Comparison of ENCODE assay signal across 8 mouse cellular contexts in genomic region chr8:85035165-85035727, GRCm38 (mm10). TPM values are rescaled to one million over a fixed set of nuclear protein-coding genes. Genes with fewer than 3 reads are reported as not detected.
DNase-seq lines count a peak whose midpoint lies in the region; ATAC-seq and TF ChIP-seq lines count a peak whose summit lies in the region.

No protein-coding gene starts in this region.

- peaks cover 13% of the 10 kb centered on the region for H3K4me1 ChIP-seq in lung, adult 2 months (ENCODE audit: control insufficient read depth, insufficient read depth, low read length)
- peaks cover 19% of the 10 kb centered on the region for H3K4me1 ChIP-seq in embryonic facial prominence, embryonic 12.5 days
- H3K4me1 ChIP-seq in intestine, postnatal 0 days (replicated peaks; ENCODE audit: control insufficient read depth, insufficient read depth, low read length) = peaks cover 5% of the 10 kb centered on the region; the same call in 1 of the 2 replicates
- peaks cover 29% of the 10 kb centered on the region for H3K4me1 ChIP-seq in neural tube, embryonic 13.5 days (replicated peaks)

- peak overlapping the region; percentile 52 for H3K4me3 ChIP-seq in lung, adult 2 months (replicated peaks; ENCODE audit: extremely low read depth, low read depth, low read length)
- peak overlapping the region; percentile 87 for H3K4me3 ChIP-seq in embryonic facial prominence, embryonic 12.5 days
- peak overlapping the region; percentile 88 for H3K4me3 ChIP-seq in intestine, postnatal 0 days (ENCODE audit: low read depth, low read length)
- H3K4me3 ChIP-seq in neural tube, embryonic 13.5 days = peak overlapping the region; percentile 76

- DNase-seq in lung, adult 2 months = no peak
- DNase-seq in lung, postnatal 36 days = no peak
- no peak for DNase-seq in adrenal gland, adult 18-20 months (ENCODE audit: low spot score in 2 of 2)
- no peak for DNase-seq in left cerebral cortex, postnatal 4 days
- no peak for DNase-seq in kidney, adult 18-20 months

- H3K4me2 ChIP-seq in embryonic facial prominence, embryonic 12.5 days (replicated peaks) = peak overlapping the region; percentile 78
- peak overlapping the region; percentile 94 for H3K4me2 ChIP-seq in intestine, postnatal 0 days (replicated peaks; ENCODE audit: low read depth)
- H3K4me2 ChIP-seq in neural tube, embryonic 13.5 days = peak overlapping the region; percentile 99

- ATAC-seq in embryonic facial prominence, embryonic 12.5 days (ENCODE audit: insufficient number of reproducible peaks, insufficient read depth, low FRiP score, low TSS enrichment) = no peak
- ATAC-seq in intestine, postnatal 0 days = no peak
- ATAC-seq in neural tube, embryonic 13.5 days (ENCODE audit: low read depth) = no peak

- H3K9me3 ChIP-seq in embryonic facial prominence, embryonic 12.5 days = no peaks in the 10 kb centered on the region
- no peaks in the 10 kb centered on the region for H3K9me3 ChIP-seq in intestine, postnatal 0 days (ENCODE audit: control insufficient read depth)
- H3K9me3 ChIP-seq in neural tube, embryonic 13.5 days = no peaks in the 10 kb centered on the region

- H3K27me3 ChIP-seq in embryonic facial prominence, embryonic 12.5 days = no peaks in the 10 kb centered on the region
- no peaks in the 10 kb centered on the region for H3K27me3 ChIP-seq in intestine, postnatal 0 days (replicated peaks; ENCODE audit: control insufficient read depth, insufficient read depth, low read length)
- no peaks in the 10 kb centered on the region for H3K27me3 ChIP-seq in neural tube, embryonic 13.5 days

- H3K36me3 ChIP-seq in embryonic facial prominence, embryonic 12.5 days = peaks cover 37% of the 10 kb centered on the region
- H3K36me3 ChIP-seq in intestine, postnatal 0 days (ENCODE audit: control insufficient read depth, insufficient read depth) = peaks cover 14% of the 10 kb centered on the region
- peaks cover 27% of the 10 kb centered on the region for H3K36me3 ChIP-seq in neural tube, embryonic 13.5 days

- no peak for TF ChIP-seq POLR2A in lung, adult 2 months (IDR thresholded peaks at IDR 0.05; ENCODE audit: borderline replicate concordance, extremely low read depth, low read depth, low read length)

- intact Hi-C loops in left cerebral cortex, postnatal 4 days (cut with DNase I) = no loop called here

- H3K9ac ChIP-seq in embryonic facial prominence, embryonic 12.5 days = peak overlapping the region; percentile 72
- H3K9ac ChIP-seq in intestine, postnatal 0 days (ENCODE audit: low read depth, low read length) = peak overlapping the region; percentile 89
- peak overlapping the region; percentile 77 for H3K9ac ChIP-seq in neural tube, embryonic 13.5 days

- H3K27ac ChIP-seq in embryonic facial prominence, embryonic 12.5 days = peak overlapping the region; percentile 100
- peak overlapping the region; percentile 96 for H3K27ac ChIP-seq in intestine, postnatal 0 days (ENCODE audit: low read depth, low read length)
- H3K27ac ChIP-seq in neural tube, embryonic 13.5 days (replicated peaks) = no peak overlapping the region

- TF ChIP-seq CTCF in lung, adult 2 months (IDR thresholded peaks at IDR 0.05; ENCODE audit: insufficient read depth, low read length) = no peak
- no peak for TF ChIP-seq CTCF in intestine, postnatal 0 days (IDR thresholded peaks at IDR 0.05; ENCODE audit: low read depth)

- 3% methylated on average over 12 of the region's 12 CpGs for WGBS in lung, adult 2 months
- 7% methylated on average over 12 of the region's 12 CpGs for WGBS in embryonic facial prominence, embryonic 12.5 days
- WGBS in intestine, postnatal 0 days = 2% methylated on average over 12 of the region's 12 CpGs
- 7% methylated on average over 12 of the region's 12 CpGs for WGBS in neural tube, embryonic 13.5 days

RNA-seq across cellular contexts. Expression of gene Tnpo2, which starts 1.5 kb away (rescaled TPM):
- 49.1 and 68.3 TPM in 2 replicates for polyA plus RNA-seq in lung, adult 2 months (2012; rRNA removed)
- polyA plus RNA-seq in embryonic facial prominence, embryonic 12.5 days (2016; fragmentation: Nextera tagmentation; extraction: Ambion mirVana) = 31.7 and 33.3 TPM in 2 replicates
- polyA plus RNA-seq in intestine, postnatal 0 days (2015; fragmentation: Nextera tagmentation; extraction: Ambion mirVana) = 9.8 and 10.9 TPM in 2 replicates
- polyA plus RNA-seq in neural tube, embryonic 13.5 days (2015; fragmentation: Nextera tagmentation; extraction: Ambion mirVana) = 49.0 and 52.7 TPM in 2 replicates
- 10 to 100 TPM; 67.8 to 80.4 TPM for total RNA-seq in adrenal gland, adult 18-20 months (2021)
- total RNA-seq in left cerebral cortex, postnatal 4 days (2021) = 100 to 1,000 TPM; 163 to 179 TPM

RNA-seq across cellular contexts. Expression of gene Trir, which starts 8.6 kb away (rescaled TPM):
- polyA plus RNA-seq in lung, adult 2 months (2012; rRNA removed) = 96.9 and 99.1 TPM in 2 replicates
- polyA plus RNA-seq in embryonic facial prominence, embryonic 12.5 days (2016; fragmentation: Nextera tagmentation; extraction: Ambion mirVana) = 160 and 176 TPM in 2 replicates
- polyA plus RNA-seq in intestine, postnatal 0 days (2015; fragmentation: Nextera tagmentation; extraction: Ambion mirVana) = 121 and 122 TPM in 2 replicates
- 147 and 170 TPM in 2 replicates for polyA plus RNA-seq in neural tube, embryonic 13.5 days (2015; fragmentation: Nextera tagmentation; extraction: Ambion mirVana)
- 100 to 1,000 TPM; 162 to 192 TPM for total RNA-seq in adrenal gland, adult 18-20 months (2021)
- total RNA-seq in left cerebral cortex, postnatal 4 days (2021) = 100 to 1,000 TPM; 158 to 163 TPM

RNA-seq across cellular contexts. Expression of gene Asna1, which starts 10.2 kb away (rescaled TPM):
- polyA plus RNA-seq in lung, adult 2 months (2012; rRNA removed) = 87.2 and 128 TPM in 2 replicates
- polyA plus RNA-seq in embryonic facial prominence, embryonic 12.5 days (2016; fragmentation: Nextera tagmentation; extraction: Ambion mirVana) = 125 and 132 TPM in 2 replicates
- polyA plus RNA-seq in intestine, postnatal 0 days (2015; fragmentation: Nextera tagmentation; extraction: Ambion mirVana) = 98.4 and 105 TPM in 2 replicates
- 148 and 151 TPM in 2 replicates for polyA plus RNA-seq in neural tube, embryonic 13.5 days (2015; fragmentation: Nextera tagmentation; extraction: Ambion mirVana)
- total RNA-seq in adrenal gland, adult 18-20 months (2021) = 100 to 1,000 TPM in 1 of 2 experiments, 10 to 100 TPM in 1; 89.2 to 100 TPM
- 100 to 1,000 TPM; 106 to 107 TPM for total RNA-seq in left cerebral cortex, postnatal 4 days (2021)

RNA-seq across cellular contexts. Expression of gene Best2, which starts 20.9 kb away (rescaled TPM):
- polyA plus RNA-seq in lung, adult 2 months (2012; rRNA removed) = 0.13 and 0.23 TPM in 2 replicates
- polyA plus RNA-seq in embryonic facial prominence, embryonic 12.5 days (2016; fragmentation: Nextera tagmentation; extraction: Ambion mirVana) = 0.08 TPM in 1 of 2 replicates, not detected in the other
- 0.66 TPM in 1 of 2 replicates, not detected in the other for polyA plus RNA-seq in intestine, postnatal 0 days (2015; fragmentation: Nextera tagmentation; extraction: Ambion mirVana)
- not detected in 2 replicates for polyA plus RNA-seq in neural tube, embryonic 13.5 days (2015; fragmentation: Nextera tagmentation; extraction: Ambion mirVana)
- not detected for total RNA-seq in adrenal gland, adult 18-20 months (2021)
- total RNA-seq in left cerebral cortex, postnatal 4 days (2021) = not detected

RNA-seq across cellular contexts. Expression of gene Fbxw9, which starts 24.6 kb away (rescaled TPM):
- polyA plus RNA-seq in lung, adult 2 months (2012; rRNA removed) = 42.5 and 44.7 TPM in 2 replicates
- polyA plus RNA-seq in embryonic facial prominence, embryonic 12.5 days (2016; fragmentation: Nextera tagmentation; extraction: Ambion mirVana) = 32.8 and 35.8 TPM in 2 replicates
- polyA plus RNA-seq in intestine, postnatal 0 days (2015; fragmentation: Nextera tagmentation; extraction: Ambion mirVana) = 22.1 and 25.8 TPM in 2 replicates
- 48.6 and 50.8 TPM in 2 replicates for polyA plus RNA-seq in neural tube, embryonic 13.5 days (2015; fragmentation: Nextera tagmentation; extraction: Ambion mirVana)
- total RNA-seq in adrenal gland, adult 18-20 months (2021) = 10 to 100 TPM; 11.1 to 18.1 TPM
- 10 to 100 TPM; 79.0 to 80.0 TPM for total RNA-seq in left cerebral cortex, postnatal 4 days (2021)
